Mouse (Mus musculus) thymus, adult 2 months (tissue): Measurements from ENCODE around the gene Commd8. TPM values are rescaled to one million over a fixed set of nuclear protein-coding genes. Genes with fewer than 3 reads are reported as not detected.

Source experiments
- DNase-seq: peaks from one replicate; pipeline ENCODE4 v3.0.0; 2021
- H3K27ac ChIP-seq: fragments of 200-500 bp; 2 replicates; pipeline ENCODE4 v1.5.1; 2012; ENCODE audit warnings: low read length, control low read depth; ENCODE audit not compliant: control insufficient read depth, insufficient read depth
- H3K27me3 ChIP-seq: fragments of 200-500 bp; 2 replicates; pipeline ENCODE4 v1.6.1; 2012; ENCODE audit warnings: mild to moderate bottlenecking, low read length, moderate library complexity, mixed read lengths; ENCODE audit not compliant: control insufficient read depth, insufficient read depth
- H3K36me3 ChIP-seq: fragments of 200-500 bp; 2 replicates; pipeline ENCODE4 v1.6.1; 2012; ENCODE audit warnings: mild to moderate bottlenecking, low read length, moderate library complexity; ENCODE audit not compliant: control insufficient read depth, insufficient read depth
- H3K4me1 ChIP-seq: fragments of 200-500 bp; replicated peaks from 2 replicates; pipeline ENCODE4 v1.6.1; 2012; ENCODE audit warnings: low read length; ENCODE audit not compliant: control insufficient read depth, insufficient read depth
- H3K4me3 ChIP-seq: fragments of 200-500 bp; 2 replicates; pipeline ENCODE4 v1.5.1; 2012; ENCODE audit warnings: mild to moderate bottlenecking, low read length, control low read depth, moderate library complexity; ENCODE audit not compliant: control insufficient read depth, insufficient read depth
- CTCF ChIP-seq: fragments of 200-500 bp; IDR thresholded peaks from 2 replicates; pipeline ENCODE4 v1.5.1; 2012; ENCODE audit warnings: mild to moderate bottlenecking, control low read depth, low read length, moderate library complexity, borderline replicate concordance; ENCODE audit not compliant: control insufficient read depth, poor library complexity, insufficient read depth; ENCODE audit errors: extremely low read depth
- POLR2A ChIP-seq: fragments of 200-500 bp; IDR thresholded peaks from 2 replicates; pipeline ENCODE4 v1.6.1; 2012; ENCODE audit warnings: mild to moderate bottlenecking, low read length, control low read depth, moderate library complexity; ENCODE audit not compliant: control insufficient read depth, poor library complexity, insufficient read depth; ENCODE audit errors: extremely low read depth
- WGBS: fragments of 180-500 bp; shearing (Covaris S2); methylation state at CpG from one replicate; pipeline ENCODE4 v1.1.7; 2018; 5-methylcytosine and 5-hydroxymethylcytosine counted together
- polyA plus RNA-seq: library from polyadenylated mRNA; depleted of rRNA; stranded (reverse); fragments of >200 nt; gene quantifications from 2 replicates; pipeline ENCODE4 v1.2.3, GENCODE M21; 2012

Gene Commd8
- polyA plus RNA-seq, 1 experiment = 7.9 TPM

DNA sequence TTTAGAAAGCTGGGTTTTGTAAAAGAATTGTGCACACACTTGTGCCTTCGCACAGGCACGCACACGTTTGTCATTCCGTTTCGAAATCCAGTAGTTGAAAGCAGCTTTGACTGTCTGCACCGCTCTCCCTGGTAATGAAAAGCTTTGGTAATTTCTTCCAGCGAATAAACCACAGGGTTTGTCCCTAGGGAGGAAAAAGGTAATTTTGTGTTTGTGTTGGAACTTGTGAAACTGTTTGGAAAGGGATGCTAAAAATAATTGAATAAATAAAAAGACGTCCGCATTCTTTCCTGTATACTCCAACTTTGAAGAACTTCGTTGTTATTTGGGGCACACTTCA lies 35.7 kb upstream of the Commd8 start:
- 2% methylated on average over 10 of the region's 10 CpGs for WGBS
- no peak for DNase-seq
- H3K27me3 ChIP-seq = no peaks in the 10 kb centered on the region
- peak overlapping the region; percentile 96 for H3K4me3 ChIP-seq
- peaks cover 2% of the 10 kb centered on the region for H3K4me1 ChIP-seq
- H3K36me3 ChIP-seq = no peaks in the 10 kb centered on the region
- no peak overlapping the region for H3K27ac ChIP-seq
- TF ChIP-seq CTCF (no peak), POLR2A (no peak)

DNA sequence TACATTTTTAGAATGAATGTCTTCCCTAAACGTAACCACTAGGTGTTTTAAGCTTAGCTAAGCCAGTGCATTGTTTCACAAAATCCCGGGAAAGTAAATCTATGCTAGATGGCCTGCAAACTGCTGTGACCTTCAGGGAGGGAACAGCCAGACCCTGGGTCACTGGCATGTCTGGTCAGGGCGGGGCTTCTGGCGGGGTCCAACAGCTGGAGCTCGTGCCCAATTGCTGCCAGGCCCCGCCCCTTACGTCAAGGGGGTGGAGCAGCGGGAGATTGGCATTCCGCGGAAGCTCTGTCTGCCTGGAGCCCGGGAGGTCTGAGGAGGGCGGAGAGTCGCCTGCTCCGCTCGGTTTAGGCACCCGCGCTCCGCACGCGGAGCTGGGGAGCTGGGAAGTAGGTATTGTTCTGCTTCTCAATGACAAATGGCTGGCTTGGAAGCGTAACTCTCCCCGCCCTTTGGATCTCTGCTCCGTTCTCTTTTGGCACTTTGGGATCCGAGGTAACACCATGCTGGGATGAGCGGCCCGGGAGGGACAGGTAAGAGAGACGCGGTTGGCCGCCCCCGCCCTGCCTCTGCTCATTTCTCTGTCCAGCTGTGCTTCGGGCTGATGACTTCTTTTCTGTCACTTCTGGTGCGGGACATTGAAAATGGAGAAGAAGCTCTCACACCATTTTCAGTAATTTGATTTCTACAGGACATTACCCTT lies 35.2 kb upstream of the Commd8 start:
- Histone ChIP-seq H3K36me3 (no peaks in the 10 kb centered on the region), H3K4me1 (peaks cover 2% of the 10 kb centered on the region), H3K27me3 (no peaks in the 10 kb centered on the region), H3K27ac (no peak overlapping the region), H3K4me3 (peak overlapping the region; percentile 96)
- WGBS = 2% methylated on average over 32 of the region's 32 CpGs
- peak; percentile 92 for DNase-seq
- TF ChIP-seq POLR2A (peak; percentile 83), CTCF (peak; percentile 50; the same call in 1 of the 2 replicates)

GRCm38 (mm10) chr5:72202016-72202415 lies 34.0 kb upstream of the Commd8 start:
- H3K27me3 ChIP-seq = no peaks in the 10 kb centered on the region

GRCm38 (mm10) chr5:72201600-72201999 lies 33.6 kb upstream of the Commd8 start:
- Histone ChIP-seq H3K27me3 (no peaks in the 10 kb centered on the region), H3K4me1 (peaks cover 2% of the 10 kb centered on the region), H3K27ac (no peak overlapping the region), H3K4me3 (no peak overlapping the region), H3K36me3 (no peaks in the 10 kb centered on the region)
- no peak for TF ChIP-seq CTCF
- TF ChIP-seq POLR2A = no peak
- no peak for DNase-seq
- 88% methylated on average over 7 of the region's 7 CpGs for WGBS

More at GRCm38 (mm10) chr5:72202016-72202415, 34.0 kb upstream of the Commd8 start:
- H3K36me3 ChIP-seq = no peaks in the 10 kb centered on the region
- 78% methylated on average over 10 of the region's 10 CpGs for WGBS
- TF ChIP-seq CTCF (no peak), POLR2A (no peak)
- H3K4me1 ChIP-seq = peaks cover 2% of the 10 kb centered on the region
- peak; percentile 9 for DNase-seq
- no peak overlapping the region for H3K27ac ChIP-seq
- H3K4me3 ChIP-seq = no peak overlapping the region

DNA sequence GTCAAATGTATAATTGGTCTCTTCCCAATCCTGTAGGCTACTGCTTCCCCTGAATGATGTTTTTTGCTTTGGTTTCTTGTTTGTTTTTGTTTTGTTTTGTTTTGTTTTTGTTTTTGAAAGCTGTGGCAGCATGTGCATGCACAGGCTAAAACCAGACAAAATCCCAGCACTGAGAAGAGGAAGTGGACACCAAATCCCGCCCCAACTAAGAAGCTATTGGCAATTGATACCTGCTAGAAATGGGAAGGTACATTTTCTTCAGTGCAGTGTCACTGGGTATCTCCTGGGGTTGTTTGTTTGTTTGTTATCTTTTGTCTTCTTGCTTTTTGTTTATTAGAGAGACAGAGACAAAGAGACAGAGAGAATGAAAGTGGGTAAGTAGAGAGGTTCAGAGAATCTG lies 27.5 kb upstream of the Commd8 start:
- DNase-seq = no peak
- H3K27me3 ChIP-seq = no peaks in the 10 kb centered on the region
- 79% methylated on average over 1 of the region's 1 CpGs for WGBS
- no peak for TF ChIP-seq POLR2A
- TF ChIP-seq CTCF = no peak
- H3K4me1 ChIP-seq = no peaks in the 10 kb centered on the region
- no peak overlapping the region for H3K4me3 ChIP-seq
- H3K27ac ChIP-seq = no peak overlapping the region
- H3K36me3 ChIP-seq = no peaks in the 10 kb centered on the region

- Histone ChIP-seq H3K27me3 (no peaks in the 10 kb centered on the region), H3K4me1 (no peaks in the 10 kb centered on the region), H3K27ac (no peak overlapping the region), H3K4me3 (no peak overlapping the region), H3K36me3 (no peaks in the 10 kb centered on the region)
- DNase-seq = no peak
- TF ChIP-seq CTCF (no peak), POLR2A (no peak)
- 93% methylated on average over 5 of the region's 5 CpGs for WGBS
Observed at GRCm38 (mm10) chr5:72191932-72192331, 23.9 kb upstream of the Commd8 start.

DNA sequence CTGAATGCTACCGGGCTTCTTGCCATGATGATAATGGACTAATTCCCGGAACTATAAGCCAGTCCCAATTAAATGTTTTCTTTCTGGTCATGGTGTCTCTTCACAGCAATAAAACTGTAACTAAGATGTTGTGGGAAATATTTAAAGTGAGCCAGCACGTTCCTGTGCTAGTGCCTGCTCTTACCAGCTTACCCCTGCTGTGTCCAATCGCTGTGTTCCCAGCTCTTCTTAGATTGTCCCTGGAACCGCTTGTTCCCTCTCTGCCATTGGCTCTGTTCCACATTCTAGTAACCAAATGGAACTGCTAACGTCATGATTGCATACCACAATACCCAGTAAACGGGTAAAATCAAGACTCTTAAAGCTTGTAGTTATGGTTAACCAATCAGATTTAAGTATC lies 23.2 kb upstream of the Commd8 start:
- TF ChIP-seq POLR2A (no peak), CTCF (no peak)
- Histone ChIP-seq H3K4me1 (no peaks in the 10 kb centered on the region), H3K36me3 (no peaks in the 10 kb centered on the region), H3K27me3 (no peaks in the 10 kb centered on the region), H3K27ac (no peak overlapping the region), H3K4me3 (no peak overlapping the region)
- DNase-seq = no peak
- 91% methylated on average over 7 of the region's 7 CpGs for WGBS
